Mouse (Mus musculus): Measurements from ENCODE around the gene Foxm1.

GRCm38 (mm10) chr6:128355726-128356416 lies 6.9 kb upstream of the Foxm1 start, which contains the start of gene Tulp3:
- no peak for TF ChIP-seq CTCF (IDR thresholded peaks at IDR 0.05; ENCODE audit: low read depth, low read length)
- no peak for TF ChIP-seq POLR2A (IDR thresholded peaks at IDR 0.05; ENCODE audit: extremely low read depth, insufficient read depth, low read length)
